Mouse (Mus musculus) spleen, adult 2 months (tissue): ENCODE results near the gene Gm815. TPM values are rescaled to one million over a fixed set of nuclear protein-coding genes. Genes with fewer than 3 reads are reported as not detected.

Experiments
- DNase-seq, 2 experiments: peaks; one replicate each; pipeline versions ENCODE4 v3.0.0 to v3.0.0-alpha.2; 2012 to 2021; ENCODE audit warnings: low spot score in 2 of 2, low read depth in 1 of 2
- H3K27ac ChIP-seq: fragments of 200-500 bp; 2 replicates; pipeline ENCODE4 v1.5.1; 2012; ENCODE audit warnings: low read length, inconsistent platforms; ENCODE audit not compliant: insufficient read depth
- H3K27me3 ChIP-seq: fragments of 200-500 bp; 2 replicates; pipeline ENCODE4 v1.6.1; 2012; ENCODE audit warnings: mild to moderate bottlenecking, moderate library complexity, low read length, inconsistent platforms; ENCODE audit not compliant: control insufficient read depth, insufficient read depth
- H3K36me3 ChIP-seq: fragments of 200-500 bp; 2 replicates; pipeline ENCODE4 v1.6.1; 2012; ENCODE audit warnings: mild to moderate bottlenecking, low read length, inconsistent platforms; ENCODE audit not compliant: control insufficient read depth, insufficient read depth
- H3K4me1 ChIP-seq: fragments of 200-500 bp; 2 replicates; pipeline ENCODE4 v1.6.1; 2011; ENCODE audit warnings: inconsistent platforms; ENCODE audit not compliant: control insufficient read depth, insufficient read depth, insufficient read length
- H3K4me3 ChIP-seq: fragments of 200-500 bp; 2 replicates; pipeline ENCODE4 v1.5.1; 2011; ENCODE audit warnings: mild to moderate bottlenecking, inconsistent platforms; ENCODE audit not compliant: insufficient read depth, insufficient read length; ENCODE audit errors: extremely low read depth
- CTCF ChIP-seq: fragments of 200-500 bp; IDR thresholded peaks from 2 replicates; pipeline ENCODE4 v1.5.1; 2011; ENCODE audit warnings: mild to moderate bottlenecking, inconsistent platforms; ENCODE audit not compliant: insufficient read depth, insufficient read length, insufficient replicate concordance; ENCODE audit errors: extremely low read depth
- POLR2A ChIP-seq: fragments of 200-500 bp; IDR thresholded peaks from 2 replicates; pipeline ENCODE4 v1.6.1; 2011; ENCODE audit warnings: low read depth, low read length, inconsistent platforms
- WGBS: fragments of 180-500 bp; shearing (Covaris S2); methylation state at CpG from one replicate; pipeline ENCODE4 v1.1.7; 2018; 5-methylcytosine and 5-hydroxymethylcytosine counted together
- polyA plus RNA-seq: library from polyadenylated mRNA; depleted of rRNA; stranded (reverse); fragments of >200 nt; gene quantifications from 2 replicates; pipeline ENCODE4 v1.2.3, GENCODE M21; 2012

Gene Gm815
- polyA plus RNA-seq, 1 experiment, result not detected

DNA sequence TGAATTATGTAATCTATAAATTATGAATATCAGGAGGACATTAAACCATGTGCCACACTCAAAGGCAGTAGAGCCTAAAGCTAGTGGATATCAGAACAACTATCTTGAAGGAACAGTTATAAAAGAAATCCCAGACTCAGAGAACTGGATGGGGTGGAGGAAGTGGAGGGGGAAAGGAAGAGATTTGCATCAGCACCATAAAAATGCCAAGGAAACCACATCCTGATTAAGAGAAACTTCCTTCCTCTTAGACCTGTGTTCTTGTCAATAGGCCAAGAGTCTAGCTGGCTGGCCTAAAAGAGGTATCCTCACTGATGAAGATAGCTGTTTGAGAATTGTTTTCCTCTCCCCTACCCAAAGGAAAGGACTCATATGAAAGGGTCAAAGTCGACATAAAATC is 28.6 kb downstream of the Gm815 start:
- TF ChIP-seq POLR2A (no peak), CTCF (no peak)
- no peaks in the 10 kb centered on the region for H3K36me3 ChIP-seq
- no peak overlapping the region for H3K27ac ChIP-seq
- H3K4me1 ChIP-seq, result peaks cover 2% of the 10 kb centered on the region; the same call in 1 of the 2 replicates
- no peak overlapping the region for H3K4me3 ChIP-seq
- 4% methylated on average over 1 of the region's 1 CpGs for WGBS
- H3K27me3 ChIP-seq, result no peaks in the 10 kb centered on the region
- DNase-seq, result no peak

DNA sequence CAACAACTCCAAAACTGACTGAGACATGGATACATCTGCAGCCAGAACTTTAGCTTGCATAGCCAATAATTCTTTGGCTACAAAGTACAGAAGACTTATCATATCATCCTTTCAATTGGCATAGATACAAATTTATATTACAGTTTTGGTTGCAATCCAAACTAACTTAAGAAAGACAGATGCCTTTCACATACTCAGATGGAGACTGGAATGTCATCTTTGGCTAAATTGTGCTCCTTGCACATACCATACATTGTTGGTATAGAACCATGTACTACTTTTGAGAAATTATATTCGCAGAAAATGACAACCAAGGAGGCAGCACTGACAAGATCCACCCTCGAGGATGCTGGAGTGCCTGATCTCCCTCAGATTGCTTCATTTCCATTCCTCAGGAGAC is 35.1 kb downstream of the Gm815 start:
- DNase-seq, result no peak
- TF ChIP-seq CTCF (no peak), POLR2A (no peak)
- WGBS, result 78% methylated on average over 2 of the region's 2 CpGs
- H3K27me3 ChIP-seq, result no peaks in the 10 kb centered on the region
- H3K4me3 ChIP-seq, result no peak overlapping the region
- no peaks in the 10 kb centered on the region for H3K4me1 ChIP-seq
- no peaks in the 10 kb centered on the region for H3K36me3 ChIP-seq
- no peak overlapping the region for H3K27ac ChIP-seq

DNA sequence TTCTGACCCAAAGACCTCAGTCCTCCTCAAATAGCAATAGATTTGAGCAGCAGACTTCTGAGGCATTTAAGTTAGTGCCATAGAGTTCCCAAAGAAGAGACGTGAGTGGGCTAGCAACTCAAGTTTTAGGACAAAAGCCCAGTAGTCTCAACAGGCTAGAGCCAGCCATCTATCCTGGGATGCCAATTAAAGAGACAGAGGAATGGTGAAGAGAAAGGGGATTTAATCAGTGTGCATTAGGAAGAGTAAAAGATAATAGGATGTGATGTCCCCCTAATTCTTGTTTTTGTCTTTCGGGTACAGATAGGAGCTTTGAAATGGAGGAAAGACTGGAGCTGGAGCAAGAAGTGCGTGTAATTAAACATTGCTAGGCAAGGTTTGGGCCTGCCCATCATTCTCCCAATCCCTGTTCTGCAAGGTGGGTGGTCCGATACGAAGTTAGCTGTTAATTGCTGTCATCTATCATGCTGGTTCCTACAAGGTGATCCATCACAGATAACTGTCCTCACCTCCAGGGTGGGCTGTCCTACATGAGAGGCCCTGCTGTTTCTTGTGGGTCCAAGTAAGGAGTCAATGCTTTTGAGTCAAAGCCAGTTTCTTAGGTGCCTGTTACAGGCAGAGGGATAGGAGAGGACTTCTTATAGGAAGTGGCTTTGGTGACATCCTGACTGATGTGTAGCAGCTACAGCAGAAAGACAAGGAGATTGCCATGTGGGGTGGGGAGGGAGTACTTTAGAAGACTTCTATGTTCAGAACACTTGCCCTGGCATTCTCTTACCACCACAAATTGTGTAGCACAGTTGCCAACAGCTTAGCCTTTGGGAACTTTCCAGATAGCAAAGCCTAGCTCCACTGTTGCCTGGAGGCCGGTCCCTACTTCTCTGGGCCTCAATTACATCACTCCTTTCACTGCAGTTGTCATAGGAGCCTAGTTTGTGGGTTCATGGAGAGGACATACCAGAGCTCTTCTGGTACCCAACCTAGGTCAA is 44.9 kb downstream of the Gm815 start:
- Histone ChIP-seq H3K27me3 (no peaks in the 10 kb centered on the region), H3K27ac (no peak overlapping the region), H3K36me3 (no peaks in the 10 kb centered on the region), H3K4me1 (no peaks in the 10 kb centered on the region), H3K4me3 (no peak overlapping the region)
- 95% methylated on average over 6 of the region's 6 CpGs for WGBS
- TF ChIP-seq CTCF (no peak), POLR2A (no peak)
- DNase-seq, result no peak

DNA sequence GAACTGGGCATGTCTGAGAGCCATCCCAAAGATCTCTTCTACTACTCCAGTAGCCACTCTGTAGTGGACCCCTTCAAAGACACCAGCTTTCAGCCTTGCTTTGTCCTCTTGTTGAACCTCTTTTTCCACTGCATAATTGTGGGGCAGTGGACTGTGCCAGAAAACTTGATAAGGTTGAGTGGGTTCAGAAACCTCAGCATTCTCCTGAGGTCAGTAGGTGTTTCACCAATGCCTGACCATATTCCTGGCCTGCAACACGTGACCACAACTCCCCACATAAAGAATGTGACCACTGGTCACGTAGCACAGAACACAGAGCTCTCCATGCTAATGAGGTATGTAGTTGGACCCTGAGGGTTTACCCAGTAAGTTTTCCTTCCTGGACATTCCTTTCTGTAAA is 48.5 kb downstream of the Gm815 start:
- WGBS, result 77% methylated on average over 2 of the region's 2 CpGs
- no peaks in the 10 kb centered on the region for H3K4me1 ChIP-seq
- no peaks in the 10 kb centered on the region for H3K27me3 ChIP-seq
- TF ChIP-seq POLR2A (no peak), CTCF (no peak)
- H3K27ac ChIP-seq, result no peak overlapping the region
- no peaks in the 10 kb centered on the region for H3K36me3 ChIP-seq
- H3K4me3 ChIP-seq, result no peak overlapping the region
- DNase-seq, result no peak
